Mouse (Mus musculus) frontal cortex, adult (tissue): ENCODE data around the gene Sept10.

ENCODE experiments used
- ATAC-seq: cut with Nextera tagmentation; 2 replicates; pipeline ENCODE4 v1.9.2; 2017; ENCODE audit warnings: mild to moderate bottlenecking, moderate library complexity, mixed read lengths; ENCODE audit not compliant: low TSS enrichment

The Sept10 gene

GRCm38 (mm10) chr10:59221473-59222270, at the start of gene Sept10, which contains the start of gene Sowahc:
Gene Sept10 (minus strand): TSS chr10:59221847.
Gene Sowahc (plus strand): TSS chr10:59221953.
- ATAC-seq = peak; percentile 94

GRCm38 (mm10) chr10:59268754-59269153, 47.1 kb upstream of the Sept10 start:
- no peak for ATAC-seq

- ATAC-seq = no peak
These were observed 46.5 kb upstream of the Sept10 start for GRCm38 (mm10) chr10:59268109-59268508.

GRCm38 (mm10) chr10:59267275-59267674, 45.6 kb upstream of the Sept10 start:
- no peak for ATAC-seq

GRCm38 (mm10) chr10:59266097-59266496, 44.5 kb upstream of the Sept10 start:
- no peak for ATAC-seq

GRCm38 (mm10) chr10:59265674-59266073, 44.0 kb upstream of the Sept10 start:
- no peak for ATAC-seq

GRCm38 (mm10) chr10:59265067-59265466, 43.4 kb upstream of the Sept10 start:
- ATAC-seq = no peak

- ATAC-seq = no peak
These were observed 41.3 kb upstream of the Sept10 start for GRCm38 (mm10) chr10:59262979-59263378.

GRCm38 (mm10) chr10:59262021-59262420, 40.4 kb upstream of the Sept10 start:
- ATAC-seq = no peak

GRCm38 (mm10) chr10:59261603-59262002, 40.0 kb upstream of the Sept10 start:
- ATAC-seq = no peak

- peak; percentile 55; the same call in 1 of the 2 replicates for ATAC-seq
These were observed 37.9 kb upstream of the Sept10 start for GRCm38 (mm10) chr10:59259572-59259971.

GRCm38 (mm10) chr10:59256533-59256932, 34.9 kb upstream of the Sept10 start:
- ATAC-seq = no peak

- ATAC-seq = no peak
These were observed 32.0 kb upstream of the Sept10 start for GRCm38 (mm10) chr10:59253541-59254079.

- no peak for ATAC-seq
These were observed 30.7 kb upstream of the Sept10 start for GRCm38 (mm10) chr10:59252396-59252795.

- ATAC-seq = no peak
These were observed 30.3 kb upstream of the Sept10 start for GRCm38 (mm10) chr10:59251980-59252379.

- ATAC-seq = no peak
These were observed 29.0 kb upstream of the Sept10 start for GRCm38 (mm10) chr10:59250679-59251078.

GRCm38 (mm10) chr10:59249531-59249930, 27.9 kb upstream of the Sept10 start:
- no peak for ATAC-seq

GRCm38 (mm10) chr10:59241141-59241541, 19.5 kb upstream of the Sept10 start:
- ATAC-seq = no peak

GRCm38 (mm10) chr10:59237757-59238156, 16.1 kb upstream of the Sept10 start:
- ATAC-seq = no peak

- ATAC-seq = no peak
These were observed 14.8 kb upstream of the Sept10 start for GRCm38 (mm10) chr10:59236486-59236885.

- ATAC-seq = no peak
These were observed 14.2 kb upstream of the Sept10 start for GRCm38 (mm10) chr10:59235847-59236246.

- ATAC-seq = no peak
These were observed 13.6 kb upstream of the Sept10 start for GRCm38 (mm10) chr10:59235227-59235626.

GRCm38 (mm10) chr10:59229205-59229820, 7.7 kb upstream of the Sept10 start:
- ATAC-seq = peak; percentile 38; the same call in 1 of the 2 replicates
